Mouse (Mus musculus): ENCODE data around the gene Psmb7. TPM values are rescaled to one million over a fixed set of nuclear protein-coding genes. Genes with fewer than 3 reads are reported as not detected.

Gene Psmb7
- polyA plus RNA-seq, 1 experiment from 2014 or later: 272 TPM

- 28% methylated on average over 13 of the region's 13 CpGs for WGBS
- Histone ChIP-seq H3K9me3 (replicated peaks) (no peaks in the 10 kb centered on the region), H3K27ac (peak overlapping the region; percentile 84), H3K4me2 (replicated peaks) (no peak overlapping the region), H3K36me3 (peaks cover 23% of the 10 kb centered on the region), H3K9ac (no peak overlapping the region), H3K27me3 (no peaks in the 10 kb centered on the region), H3K4me3 (no peak overlapping the region), H3K4me1 (peaks cover 32% of the 10 kb centered on the region)
- peak; percentile 82 for ATAC-seq (ENCODE audit: low FRiP score)
Observed at GRCm38 (mm10) chr2:38584514-38585378, 59.1 kb downstream of the Psmb7 start.

- H3K9me3 ChIP-seq (replicated peaks): no peaks in the 10 kb centered on the region
- no peaks in the 10 kb centered on the region for H3K27me3 ChIP-seq
- H3K4me3 ChIP-seq: no peak overlapping the region
- peaks cover 22% of the 10 kb centered on the region for H3K36me3 ChIP-seq
- H3K4me2 ChIP-seq (replicated peaks): no peak overlapping the region
- WGBS: 87% methylated on average over 2 of the region's 2 CpGs
- no peak overlapping the region for H3K9ac ChIP-seq
- peaks cover 39% of the 10 kb centered on the region for H3K4me1 ChIP-seq
- H3K27ac ChIP-seq: peak overlapping the region; percentile 84
- ATAC-seq (ENCODE audit: low FRiP score): no peak
Observed at GRCm38 (mm10) chr2:38583982-38584381, 59.9 kb downstream of the Psmb7 start.

GRCm38 (mm10) chr2:38579528-38579927 lies 64.4 kb downstream of the Psmb7 start:
- Histone ChIP-seq H3K36me3 (peaks cover 23% of the 10 kb centered on the region; the same call in 1 of the 2 replicates), H3K4me3 (no peak overlapping the region), H3K4me1 (peaks cover 33% of the 10 kb centered on the region), H3K27me3 (no peaks in the 10 kb centered on the region), H3K9ac (no peak overlapping the region), H3K9me3 (replicated peaks) (no peaks in the 10 kb centered on the region), H3K27ac (peak overlapping the region; percentile 86), H3K4me2 (replicated peaks) (no peak overlapping the region)
- peak; percentile 21 for ATAC-seq (ENCODE audit: low FRiP score)
- WGBS: 26% methylated on average over 1 of the region's 1 CpGs

GRCm38 (mm10) chr2:38578602-38579521 lies 65.0 kb downstream of the Psmb7 start:
- Histone ChIP-seq H3K27ac (peak overlapping the region; percentile 86), H3K9ac (peak overlapping the region; percentile 27; the same call in 1 of the 2 replicates), H3K36me3 (peaks cover 23% of the 10 kb centered on the region; the same call in 1 of the 2 replicates), H3K4me2 (replicated peaks) (no peak overlapping the region), H3K4me3 (no peak overlapping the region), H3K27me3 (no peaks in the 10 kb centered on the region), H3K4me1 (peaks cover 27% of the 10 kb centered on the region), H3K9me3 (replicated peaks) (no peaks in the 10 kb centered on the region)
- 51% methylated on average over 13 of the region's 13 CpGs for WGBS
- ATAC-seq (ENCODE audit: low FRiP score): peak; percentile 76

- peaks cover 26% of the 10 kb centered on the region; the same call in 1 of the 2 replicates for H3K36me3 ChIP-seq
- no peaks in the 10 kb centered on the region for H3K9me3 ChIP-seq (replicated peaks)
- ATAC-seq (ENCODE audit: low FRiP score): no peak
- H3K4me2 ChIP-seq (replicated peaks): no peak overlapping the region
- peaks cover 26% of the 10 kb centered on the region for H3K4me1 ChIP-seq
- WGBS: 98% methylated on average over 2 of the region's 2 CpGs
- H3K4me3 ChIP-seq: no peak overlapping the region
- no peaks in the 10 kb centered on the region for H3K27me3 ChIP-seq
- H3K9ac ChIP-seq: no peak overlapping the region
- H3K27ac ChIP-seq: no peak overlapping the region
Observed at GRCm38 (mm10) chr2:38574697-38575096, 69.2 kb downstream of the Psmb7 start.

- 0 out of 2 replicates have a peak, but pooled peaks have one; percentile 49 for ATAC-seq (ENCODE audit: low FRiP score)
- H3K4me1 ChIP-seq: 0 out of 2 replicates have a peak, but pooled peaks cover 7% of the 10 kb centered on the region
- 74% methylated on average over 23 of the region's 23 CpGs for WGBS
- H3K27ac ChIP-seq: 0 out of 2 replicates have a peak overlapping the region, but pooled peaks have one; percentile 36
- no peaks in the 10 kb centered on the region for H3K27me3 ChIP-seq
- peaks cover 24% of the 10 kb centered on the region for H3K36me3 ChIP-seq
- no peaks in the 10 kb centered on the region for H3K9me3 ChIP-seq (replicated peaks)
- H3K4me2 ChIP-seq (replicated peaks): no peak overlapping the region
- H3K9ac ChIP-seq: no peak overlapping the region
- no peak overlapping the region for H3K4me3 ChIP-seq
Observed at GRCm38 (mm10) chr2:38571971-38572601, 71.8 kb downstream of the Psmb7 start.

GRCm38 (mm10) chr2:38562596-38562995 lies 81.3 kb downstream of the Psmb7 start:
- peaks cover 11% of the 10 kb centered on the region; the same call in 1 of the 2 replicates for H3K36me3 ChIP-seq
- no peak overlapping the region for H3K4me2 ChIP-seq (replicated peaks)
- H3K9me3 ChIP-seq (replicated peaks): no peaks in the 10 kb centered on the region
- no peak overlapping the region for H3K27ac ChIP-seq
- WGBS: 92% methylated on average over 4 of the region's 4 CpGs
- H3K4me3 ChIP-seq: no peak overlapping the region
- ATAC-seq (ENCODE audit: low FRiP score): no peak
- H3K9ac ChIP-seq: no peak overlapping the region
- H3K4me1 ChIP-seq: peaks cover 8% of the 10 kb centered on the region; the same call in 1 of the 2 replicates
- H3K27me3 ChIP-seq: no peaks in the 10 kb centered on the region

- Histone ChIP-seq H3K36me3 (peaks cover 11% of the 10 kb centered on the region; the same call in 1 of the 2 replicates), H3K27me3 (no peaks in the 10 kb centered on the region)
- peak; percentile 44; the same call in 1 of the 2 replicates for ATAC-seq (ENCODE audit: low FRiP score)
Observed at GRCm38 (mm10) chr2:38560296-38561227, 83.3 kb downstream of the Psmb7 start.

GRCm38 (mm10) chr2:38556721-38557120 lies 87.2 kb downstream of the Psmb7 start:
- peaks cover 4% of the 10 kb centered on the region; the same call in 1 of the 2 replicates for H3K36me3 ChIP-seq
- peaks cover 40% of the 10 kb centered on the region for H3K4me1 ChIP-seq
- WGBS: 66% methylated on average over 3 of the region's 3 CpGs
- no peak overlapping the region for H3K4me3 ChIP-seq
- no peaks in the 10 kb centered on the region for H3K27me3 ChIP-seq
- no peak overlapping the region for H3K4me2 ChIP-seq (replicated peaks)
- H3K9ac ChIP-seq: no peak overlapping the region
- H3K9me3 ChIP-seq (replicated peaks): no peaks in the 10 kb centered on the region
- no peak for ATAC-seq (ENCODE audit: low FRiP score)
- H3K27ac ChIP-seq: no peak overlapping the region

More at GRCm38 (mm10) chr2:38560296-38561227, 83.3 kb downstream of the Psmb7 start:
- Histone ChIP-seq H3K4me3 (no peak overlapping the region), H3K27ac (no peak overlapping the region), H3K4me2 (replicated peaks) (no peak overlapping the region), H3K9ac (no peak overlapping the region), H3K9me3 (replicated peaks) (no peaks in the 10 kb centered on the region), H3K4me1 (peaks cover 20% of the 10 kb centered on the region; the same call in 1 of the 2 replicates)
- WGBS: 51% methylated on average over 17 of the region's 17 CpGs

- Histone ChIP-seq H3K27me3 (no peaks in the 10 kb centered on the region), H3K4me1 (peaks cover 39% of the 10 kb centered on the region), H3K9ac (no peak overlapping the region), H3K4me2 (replicated peaks) (no peak overlapping the region), H3K9me3 (replicated peaks) (no peaks in the 10 kb centered on the region), H3K36me3 (no peaks in the 10 kb centered on the region), H3K27ac (no peak overlapping the region), H3K4me3 (no peak overlapping the region)
- ATAC-seq (ENCODE audit: low FRiP score): no peak
- 90% methylated on average over 4 of the region's 4 CpGs for WGBS
Observed at GRCm38 (mm10) chr2:38555659-38556058, 88.2 kb downstream of the Psmb7 start.
